Mouse (Mus musculus) ES-E14 (cell line): ENCODE measurements around the gene Dnah7b. TPM values are rescaled to one million over a fixed set of nuclear protein-coding genes. Genes with fewer than 3 reads are reported as not detected.
"Not testable (repeated sequence)": the region's sequence is repeated elsewhere in the genome, so short reads cannot be mapped to it uniquely, and the experiment has no call there.

Source experiments
- DNase-seq: peaks from one replicate; pipeline ENCODE4 v3.0.0-alpha.2; 2013; ENCODE audit warnings: low read depth, low spot score
- H3K27ac ChIP-seq: 2 replicates; pipeline ENCODE4 v1.5.1; 2012; ENCODE audit warnings: low read depth, mild to moderate bottlenecking, low read length, moderate library complexity, mixed read lengths; ENCODE audit not compliant: poor library complexity, insufficient read depth, severe bottlenecking
- H3K36me3 ChIP-seq: 2 replicates; pipeline ENCODE4 v1.6.1; 2012; ENCODE audit warnings: mild to moderate bottlenecking, low read length, moderate library complexity, mixed read lengths; ENCODE audit not compliant: control insufficient read depth, poor library complexity, insufficient read depth, severe bottlenecking
- H3K4me1 ChIP-seq, 2 experiments: fragments of 150-350 bp in 1 of 2; sonication (generic) in 1 of 2; 2 replicates each; pipeline ENCODE4 v1.6.1; 2012; ENCODE audit warnings: low read length in 2 of 2, mild to moderate bottlenecking in 1 of 2, mixed read lengths in 1 of 2; ENCODE audit not compliant: control insufficient read depth in 2 of 2, insufficient read depth in 2 of 2, poor library complexity in 1 of 2
- H3K4me3 ChIP-seq, 2 experiments: fragments of 150-350 bp in 1 of 2; sonication (generic) in 1 of 2; 2 replicates each; pipeline ENCODE4 v1.5.1; 2012; ENCODE audit warnings: low read length in 2 of 2, low read depth in 1 of 2, mild to moderate bottlenecking in 1 of 2, mixed read lengths in 1 of 2; ENCODE audit not compliant: insufficient read depth in 1 of 2, poor library complexity in 1 of 2, severe bottlenecking in 1 of 2
- H3K9ac ChIP-seq: 2 replicates; pipeline ENCODE4 v1.6.1; 2012; ENCODE audit warnings: low read depth, mild to moderate bottlenecking, low read length, mixed read lengths; ENCODE audit not compliant: poor library complexity, insufficient read depth, severe bottlenecking
- H3K9me3 ChIP-seq: fragments of 150-350 bp; sonication (generic); 2 replicates; pipeline ENCODE4 v1.6.1; 2012; ENCODE audit warnings: low read depth, mild to moderate bottlenecking, low read length; ENCODE audit not compliant: control insufficient read depth, insufficient read depth
- CHD2 ChIP-seq: IDR thresholded peaks from 2 replicates; pipeline ENCODE4 v1.6.1; 2014; ENCODE audit warnings: mild to moderate bottlenecking, low read depth, low read length, inconsistent platforms
- HCFC1 ChIP-seq: IDR thresholded peaks from 2 replicates; pipeline ENCODE4 v1.6.1; 2012; ENCODE audit warnings: low read length, inconsistent platforms, borderline replicate concordance; ENCODE audit not compliant: insufficient read depth
- MAFK ChIP-seq: IDR thresholded peaks from 2 replicates; pipeline ENCODE4 v1.6.1; 2014; ENCODE audit warnings: mild to moderate bottlenecking, low read depth, low read length, inconsistent platforms; ENCODE audit not compliant: insufficient read depth
- ZC3H11A ChIP-seq: IDR thresholded peaks from 2 replicates; pipeline ENCODE4 v1.6.1; 2012; ENCODE audit warnings: low read depth, mild to moderate bottlenecking, inconsistent platforms, low read length, borderline replicate concordance
- ZNF384 ChIP-seq: IDR thresholded peaks from 2 replicates; pipeline ENCODE4 v1.6.1; 2012; ENCODE audit warnings: low read depth, low read length, inconsistent platforms
- in situ Hi-C, 2 experiments: fragments of 600-800 bp; cut with MboI; formaldehyde crosslinking; loops; one replicate each; pipeline ENCODE4 v1.15.1; 2025; ENCODE audit warnings: low sequenced_read_pairs in 2 of 2, inconsistent platforms in 1 of 2; ENCODE audit not compliant: unreplicated experiment in 2 of 2
- total RNA-seq: library from RNA; depleted of rRNA; stranded (reverse); fragments of 300-350 nt; gene quantifications from 2 replicates; pipeline ENCODE4 v1.2.3, GENCODE M21; 2012; rRNA removed

Dnah7b gene
- total RNA-seq, 1 experiment = 0.22 TPM

GRCm38 (mm10) chr1:46394681-46395297 is 328.7 kb downstream of the Dnah7b start:
- H3K36me3 ChIP-seq, H3K4me3 ChIP-seq, H3K9me3 ChIP-seq, H3K9ac ChIP-seq, H3K4me1 ChIP-seq, in situ Hi-C loops, H3K27ac ChIP-seq, DNase-seq: not testable (repeated sequence)

GRCm38 (mm10) chr1:46408324-46409115 is 342.4 kb downstream of the Dnah7b start:
- in situ Hi-C loops = no loop called here
- no peak overlapping the region for H3K4me3 ChIP-seq
- no peaks in the 10 kb centered on the region for H3K4me1 ChIP-seq
- H3K27ac ChIP-seq = no peak overlapping the region
- TF ChIP-seq CHD2 (no peak), ZNF384 (no peak), ZC3H11A (no peak), MAFK (no peak), HCFC1 (no peak)
- no peaks in the 10 kb centered on the region for H3K9me3 ChIP-seq
- no peaks in the 10 kb centered on the region for H3K36me3 ChIP-seq
- no peak for DNase-seq
- H3K9ac ChIP-seq = no peak overlapping the region

GRCm38 (mm10) chr1:46414798-46415197 is 348.7 kb downstream of the Dnah7b start:
- DNase-seq, H3K4me3 ChIP-seq, H3K9me3 ChIP-seq, H3K36me3 ChIP-seq, H3K9ac ChIP-seq, in situ Hi-C loops, H3K27ac ChIP-seq, H3K4me1 ChIP-seq: not testable (repeated sequence)

- H3K4me1 ChIP-seq, H3K9me3 ChIP-seq, in situ Hi-C loops, H3K36me3 ChIP-seq, H3K27ac ChIP-seq, H3K4me3 ChIP-seq, H3K9ac ChIP-seq: not testable (repeated sequence)
- peak; percentile 40 for DNase-seq
- 0 out of 2 replicates have a peak, but pooled peaks have one; percentile 5 for TF ChIP-seq ZC3H11A
Measured at GRCm38 (mm10) chr1:46416946-46417345, 350.8 kb downstream of the Dnah7b start.

GRCm38 (mm10) chr1:46418966-46419365 is 352.9 kb downstream of the Dnah7b start:
- DNase-seq, H3K36me3 ChIP-seq, in situ Hi-C loops, H3K27ac ChIP-seq, H3K4me3 ChIP-seq, H3K4me1 ChIP-seq, H3K9ac ChIP-seq, H3K9me3 ChIP-seq: not testable (repeated sequence)

Other genes starting within 250 kb of the Dnah7b start
- not detected in 2 replicates for gene Gm5269, start 176.0 kb upstream of the Dnah7b start, total RNA-seq
- gene Slc40a1, start 139.8 kb upstream of the Dnah7b start, total RNA-seq = 1.9 and 3.1 TPM in 2 replicates